Mouse (Mus musculus) liver, embryonic 13.5 days (tissue): ENCODE data around the gene Scn4a. TPM values are rescaled to one million over a fixed set of nuclear protein-coding genes. Genes with fewer than 3 reads are reported as not detected.

Experiments used
- ATAC-seq: fragments of 200-750 bp; cut with Nextera tagmentation; 2 replicates; pipeline ENCODE4 v1.8.0; 2017; ENCODE audit warnings: low read depth, mild to moderate bottlenecking, moderate number of reproducible peaks, moderate library complexity
- DNase-seq: peaks from one replicate; pipeline ENCODE4 v3.0.0; 2022
- H3K27ac ChIP-seq: fragments of 300-500 bp; sonication (generic); 2 replicates; pipeline ENCODE4 v1.5.1; 2015; ENCODE audit warnings: moderate library complexity, mild to moderate bottlenecking, inconsistent platforms
- H3K27me3 ChIP-seq: fragments of 300-500 bp; sonication (generic); 2 replicates; pipeline ENCODE4 v1.6.1; 2015; ENCODE audit warnings: mild to moderate bottlenecking, inconsistent platforms
- H3K36me3 ChIP-seq: fragments of 300-500 bp; sonication (generic); 2 replicates; pipeline ENCODE4 v1.6.1; 2015; ENCODE audit warnings: mild to moderate bottlenecking, inconsistent platforms
- H3K4me1 ChIP-seq: fragments of 300-500 bp; sonication (generic); replicated peaks from 2 replicates; pipeline ENCODE4 v1.6.1; 2015; ENCODE audit warnings: inconsistent platforms
- H3K4me2 ChIP-seq: fragments of 300-500 bp; sonication (generic); 2 replicates; pipeline ENCODE4 v1.6.1; 2015; ENCODE audit warnings: inconsistent platforms, mild to moderate bottlenecking, moderate library complexity
- H3K4me3 ChIP-seq: fragments of 300-500 bp; sonication (generic); replicated peaks from 2 replicates; pipeline ENCODE4 v1.5.1; 2015; ENCODE audit warnings: mild to moderate bottlenecking, inconsistent platforms
- H3K9ac ChIP-seq: fragments of 300-500 bp; sonication (generic); 2 replicates; pipeline ENCODE4 v1.6.1; 2015; ENCODE audit warnings: mild to moderate bottlenecking, inconsistent platforms
- H3K9me3 ChIP-seq: fragments of 300-500 bp; sonication (generic); replicated peaks from 2 replicates; pipeline ENCODE4 v1.6.1; 2016; ENCODE audit warnings: inconsistent platforms
- WGBS: fragments of 180-500 bp; shearing (Covaris S2); methylation state at CpG from one replicate; pipeline ENCODE4 v1.1.7; 2015; ENCODE audit not compliant: insufficient replicate concordance; 5-methylcytosine and 5-hydroxymethylcytosine counted together
- polyA plus RNA-seq: library from polyadenylated mRNA; unstranded; fragments of >200 nt; fragmentation: Nextera tagmentation; extraction: Ambion mirVana; gene quantifications from 2 replicates; pipeline ENCODE4 v1.2.1, GENCODE M21; 2015

The Scn4a gene
- polyA plus RNA-seq, 1 experiment from 2014 or later = 0.02 TPM

GRCm38 (mm10) chr11:106272644-106273310, 80.3 kb downstream of the Scn4a start, which contains the start of gene Smarcd2:
TSS of gene Smarcd2 (minus strand) at chr11:106272972.
- DNase-seq (peak; percentile 100), ATAC-seq (peak; percentile 92)
- under 1% methylated on average over 70 of the region's 72 CpGs for WGBS
- peaks cover 75% of the 10 kb centered on the region for H3K4me1 ChIP-seq
- H3K4me3 ChIP-seq = peak within 1 kb of the TSS; percentile 98
- H3K36me3 ChIP-seq = peaks cover 6% of the 10 kb centered on the region
- peak within 1 kb of the TSS; percentile 93 for H3K27ac ChIP-seq
- H3K9me3 ChIP-seq = no peaks in the 10 kb centered on the region
- no peaks in the 10 kb centered on the region for H3K27me3 ChIP-seq
- H3K4me2 ChIP-seq = peak within 1 kb of the TSS; percentile 93
- peak within 1 kb of the TSS; percentile 98 for H3K9ac ChIP-seq

- H3K4me2 ChIP-seq = peak overlapping the region; percentile 93
- peak overlapping the region; percentile 98 for H3K4me3 ChIP-seq
- no peaks in the 10 kb centered on the region for H3K9me3 ChIP-seq
- peak; percentile 51 for DNase-seq
- peak overlapping the region; percentile 93 for H3K27ac ChIP-seq
- WGBS = 1% methylated on average over 41 of the region's 41 CpGs
- peaks cover 81% of the 10 kb centered on the region for H3K4me1 ChIP-seq
- peak overlapping the region; percentile 98 for H3K9ac ChIP-seq
- peak; percentile 43 for ATAC-seq
- H3K27me3 ChIP-seq = no peaks in the 10 kb centered on the region
- peaks cover 13% of the 10 kb centered on the region for H3K36me3 ChIP-seq
These were observed 81.1 kb downstream of the Scn4a start for GRCm38 (mm10) chr11:106271794-106272643.

- Histone ChIP-seq H3K27me3 (no peaks in the 10 kb centered on the region), H3K27ac (peak overlapping the region; percentile 93; the same call in 1 of the 2 replicates), H3K4me2 (peak overlapping the region; percentile 93), H3K4me3 (peak overlapping the region; percentile 98), H3K4me1 (peaks cover 75% of the 10 kb centered on the region), H3K36me3 (peaks cover 21% of the 10 kb centered on the region), H3K9ac (peak overlapping the region; percentile 98), H3K9me3 (no peaks in the 10 kb centered on the region)
- 43% methylated on average over 5 of the region's 5 CpGs for WGBS
- no peak for ATAC-seq
- no peak for DNase-seq
These were observed 81.8 kb downstream of the Scn4a start for GRCm38 (mm10) chr11:106271131-106271793.

GRCm38 (mm10) chr11:106269060-106269431, 84.0 kb downstream of the Scn4a start:
- H3K4me2 ChIP-seq = peak overlapping the region; percentile 26; the same call in 1 of the 2 replicates
- ATAC-seq (no peak), DNase-seq (no peak)
- 55% methylated on average over 3 of the region's 3 CpGs for WGBS
- H3K36me3 ChIP-seq = peaks cover 43% of the 10 kb centered on the region
- H3K4me1 ChIP-seq = peaks cover 55% of the 10 kb centered on the region
- H3K4me3 ChIP-seq = no peak overlapping the region
- H3K9me3 ChIP-seq = no peaks in the 10 kb centered on the region
- peak overlapping the region; percentile 46; the same call in 1 of the 2 replicates for H3K9ac ChIP-seq
- H3K27me3 ChIP-seq = no peaks in the 10 kb centered on the region
- H3K27ac ChIP-seq = peak overlapping the region; percentile 70

Other genes with a start within 250 kb of the Scn4a start
- gene Gm10840, start 192.4 kb downstream of the Scn4a start, polyA plus RNA-seq = not detected in 2 replicates
- gene Limd2, start 192.4 kb downstream of the Scn4a start, polyA plus RNA-seq = 82.2 and 87.8 TPM in 2 replicates
- gene Strada, start 151.1 kb downstream of the Scn4a start, polyA plus RNA-seq = 9.4 and 10.5 TPM in 2 replicates
- 41.5 and 50.9 TPM in 2 replicates for gene Ccdc47, start 136.9 kb downstream of the Scn4a start, polyA plus RNA-seq
- 26.8 and 31.6 TPM in 2 replicates for gene Ddx42, start 136.4 kb downstream of the Scn4a start, polyA plus RNA-seq
- 55.4 and 66.0 TPM in 2 replicates for gene Ftsj3, start 97.2 kb downstream of the Scn4a start, polyA plus RNA-seq
- 204 and 210 TPM in 2 replicates for gene Psmc5, start 97.1 kb downstream of the Scn4a start, polyA plus RNA-seq
- 27.8 and 29.2 TPM in 2 replicates for gene Smarcd2, start 80.3 kb downstream of the Scn4a start, polyA plus RNA-seq
- gene Tcam1, start 76.6 kb downstream of the Scn4a start, polyA plus RNA-seq = 0.27 and 0.39 TPM in 2 replicates
- not detected in 2 replicates for gene Gh, start 51.4 kb downstream of the Scn4a start, polyA plus RNA-seq
- 3.7 and 4.4 TPM in 2 replicates for gene Cd79b, start 38.5 kb downstream of the Scn4a start, polyA plus RNA-seq
- not detected in 2 replicates for gene Prr29, start 12.2 kb upstream of the Scn4a start, polyA plus RNA-seq
- 18.6 and 19.5 TPM in 2 replicates for gene Icam2, start 34.8 kb upstream of the Scn4a start, polyA plus RNA-seq
- gene Ern1, start 134.6 kb upstream of the Scn4a start, polyA plus RNA-seq = 3.9 and 4.4 TPM in 2 replicates